ENCODE assay signal across 8 mouse cellular contexts in genomic region chr13:75709026-75709778, GRCm38 (mm10). TPM values are rescaled to one million over a fixed set of nuclear protein-coding genes. Genes with fewer than 3 reads are reported as not detected.
DNase-seq lines count a peak whose midpoint lies in the region; ATAC-seq lines count a peak whose summit lies in the region.

No protein-coding gene starts in this region.

- no peaks in the 10 kb centered on the region for H3K36me3 ChIP-seq in heart, embryonic 13.5 days
- no peaks in the 10 kb centered on the region for H3K36me3 ChIP-seq in embryonic facial prominence, embryonic 13.5 days
- no peaks in the 10 kb centered on the region for H3K36me3 ChIP-seq in intestine, embryonic 14.5 days (ENCODE audit: control insufficient read depth, insufficient read depth, low read length)
- no peaks in the 10 kb centered on the region for H3K36me3 ChIP-seq in midbrain, embryonic 16.5 days (ENCODE audit: control insufficient read depth, insufficient read depth, low read length)

- no peak for DNase-seq in heart, postnatal 36 days
- DNase-seq in CD4-positive helper T cell, adult 2 months (ENCODE audit: low read depth, low spot score): peak; percentile 54
- DNase-seq in intestine, embryonic 14.5 days (ENCODE audit: low spot score): peak; percentile 55
- no peak for DNase-seq in cerebellum, adult 18-20 months
- DNase-seq in lung, postnatal 36 days: no peak

- no peaks in the 10 kb centered on the region; the same call in 1 of the 2 replicates for H3K27me3 ChIP-seq in heart, embryonic 13.5 days (replicated peaks)
- H3K27me3 ChIP-seq in embryonic facial prominence, embryonic 13.5 days: peaks cover 17% of the 10 kb centered on the region
- no peaks in the 10 kb centered on the region for H3K27me3 ChIP-seq in intestine, embryonic 14.5 days (replicated peaks; ENCODE audit: control insufficient read depth, insufficient read depth, low read length)
- peaks cover 7% of the 10 kb centered on the region; the same call in 1 of the 2 replicates for H3K27me3 ChIP-seq in midbrain, embryonic 16.5 days (ENCODE audit: control insufficient read depth, insufficient read depth, low read depth, low read length)

- H3K4me1 ChIP-seq in heart, embryonic 13.5 days: peaks cover 19% of the 10 kb centered on the region
- H3K4me1 ChIP-seq in embryonic facial prominence, embryonic 13.5 days: peaks cover 14% of the 10 kb centered on the region
- no peaks in the 10 kb centered on the region; the same call in 1 of the 2 replicates for H3K4me1 ChIP-seq in intestine, embryonic 14.5 days (replicated peaks; ENCODE audit: control insufficient read depth, insufficient read depth, low read length)
- no peaks in the 10 kb centered on the region; the same call in 1 of the 2 replicates for H3K4me1 ChIP-seq in midbrain, embryonic 16.5 days (ENCODE audit: control insufficient read depth, insufficient read depth, low read length)

- H3K4me3 ChIP-seq in heart, embryonic 13.5 days: peak overlapping the region; percentile 83
- peak overlapping the region; percentile 74 for H3K4me3 ChIP-seq in embryonic facial prominence, embryonic 13.5 days
- peak overlapping the region; percentile 67; the same call in 1 of the 2 replicates for H3K4me3 ChIP-seq in intestine, embryonic 14.5 days (ENCODE audit: low read depth, low read length)
- H3K4me3 ChIP-seq in midbrain, embryonic 16.5 days (ENCODE audit: low read depth, low read length): peak overlapping the region; percentile 82

- 35% methylated on average over 4 of the region's 4 CpGs for WGBS in heart, embryonic 13.5 days
- 36% methylated on average over 4 of the region's 4 CpGs for WGBS in embryonic facial prominence, embryonic 13.5 days
- 43% methylated on average over 4 of the region's 4 CpGs for WGBS in intestine, embryonic 14.5 days
- WGBS in midbrain, embryonic 16.5 days: 36% methylated on average over 4 of the region's 4 CpGs

- H3K27ac ChIP-seq in heart, embryonic 13.5 days (replicated peaks): peak overlapping the region; percentile 83
- no peak overlapping the region for H3K27ac ChIP-seq in embryonic facial prominence, embryonic 13.5 days
- no peak overlapping the region for H3K27ac ChIP-seq in intestine, embryonic 14.5 days (ENCODE audit: low read depth)
- no peak overlapping the region for H3K27ac ChIP-seq in midbrain, embryonic 16.5 days (ENCODE audit: low read length)

- H3K4me2 ChIP-seq in heart, embryonic 13.5 days: peak overlapping the region; percentile 84
- peak overlapping the region; percentile 73 for H3K4me2 ChIP-seq in embryonic facial prominence, embryonic 13.5 days
- peak overlapping the region; percentile 66 for H3K4me2 ChIP-seq in intestine, embryonic 14.5 days (ENCODE audit: low read length)
- H3K4me2 ChIP-seq in midbrain, embryonic 16.5 days (ENCODE audit: low read length): peak overlapping the region; percentile 84

- no peaks in the 10 kb centered on the region for H3K9me3 ChIP-seq in heart, embryonic 13.5 days
- no peaks in the 10 kb centered on the region for H3K9me3 ChIP-seq in embryonic facial prominence, embryonic 13.5 days
- no peaks in the 10 kb centered on the region for H3K9me3 ChIP-seq in intestine, embryonic 14.5 days (ENCODE audit: control insufficient read depth, low read length)
- H3K9me3 ChIP-seq in midbrain, embryonic 16.5 days (replicated peaks; ENCODE audit: control insufficient read depth, low read length, poor library complexity, severe bottlenecking): no peaks in the 10 kb centered on the region

- intact Hi-C loops in heart, postnatal 36 days (cut with DNase I): loop anchor here (5.0 to 10.0 kb wide), 5 partner anchors 43 to 306 kb away; partner anchors contain the start of genes Rfesd and Rhobtb3

- no peak for ATAC-seq in heart, embryonic 13.5 days (ENCODE audit: extremely low read depth, insufficient number of reproducible peaks, low FRiP score, low TSS enrichment)
- ATAC-seq in embryonic facial prominence, embryonic 13.5 days (ENCODE audit: insufficient number of reproducible peaks, insufficient read depth, low FRiP score, low TSS enrichment, low read depth): no peak
- ATAC-seq in intestine, embryonic 14.5 days (replicated peaks; ENCODE audit: low FRiP score, low TSS enrichment, low read depth): no peak
- no peak for ATAC-seq in midbrain, embryonic 16.5 days

- H3K9ac ChIP-seq in heart, embryonic 13.5 days: peak overlapping the region; percentile 91
- H3K9ac ChIP-seq in embryonic facial prominence, embryonic 13.5 days: 0 out of 2 replicates have a peak overlapping the region, but pooled peaks have one; percentile 83
- no peak overlapping the region for H3K9ac ChIP-seq in intestine, embryonic 14.5 days (ENCODE audit: low read length)
- no peak overlapping the region for H3K9ac ChIP-seq in midbrain, embryonic 16.5 days (ENCODE audit: low read depth, low read length)

RNA-seq across cellular contexts. Expression of gene Ell2, which starts 2.6 kb away (rescaled TPM):
- polyA plus RNA-seq in heart, embryonic 13.5 days (2015; fragmentation: Nextera tagmentation; extraction: Ambion mirVana): 4.6 and 4.8 TPM in 2 replicates
- 10 to 100 TPM; 17.0 to 23.2 TPM for total RNA-seq in heart, postnatal 36 days (2021)
- polyA plus RNA-seq in embryonic facial prominence, embryonic 13.5 days (2015; fragmentation: Nextera tagmentation; extraction: Ambion mirVana): 6.6 and 7.2 TPM in 2 replicates
- 2.6 and 3.0 TPM in 2 replicates for polyA plus RNA-seq in intestine, embryonic 14.5 days (2014; fragmentation: Nextera tagmentation; extraction: Ambion mirVana)
- 1.6 and 1.8 TPM in 2 replicates for polyA plus RNA-seq in midbrain, embryonic 16.5 days (2015; fragmentation: Nextera tagmentation; extraction: Ambion mirVana)

Comparison
In these comparisons a context has a peak if more than half of its experiments do, and no peak if none do; other contexts are left out.
1. H3K9ac ChIP-seq: peak in heart, embryonic 13.5 days (single experiment) and embryonic facial prominence, embryonic 13.5 days (single experiment); none in intestine, embryonic 14.5 days (single experiment) and midbrain, embryonic 16.5 days (single experiment).
2. DNase-seq: peak in CD4-positive helper T cell, adult 2 months (single experiment) and intestine, embryonic 14.5 days (single experiment); none in heart, postnatal 36 days (0 of 2), cerebellum, adult 18-20 months (0 of 2) and lung, postnatal 36 days (single experiment).
3. Peak in every context shown above with its lines, with median percentiles within 50 percentile points of each other: H3K4me2 ChIP-seq and H3K4me3 ChIP-seq.